Mouse (Mus musculus) CH12.LX (cell line): ENCODE measurements around the gene Slc15a4. TPM values are rescaled to one million over a fixed set of nuclear protein-coding genes. Genes with fewer than 3 reads are reported as not detected.

Experiments
- DNase-seq: peaks from one replicate; pipeline ENCODE4 v3.0.0-alpha.2; 2013; ENCODE audit errors: extremely low read depth
- H3K27ac ChIP-seq: 2 replicates; pipeline ENCODE4 v1.5.1; 2012; ENCODE audit warnings: low read depth, mild to moderate bottlenecking, control low read depth, moderate library complexity; ENCODE audit not compliant: insufficient read depth
- H3K27me3 ChIP-seq: replicated peaks from 2 replicates; pipeline ENCODE3; 2012; ENCODE audit warnings: inconsistent platforms
- H3K36me3 ChIP-seq, 2 experiments: replicated peaks in 1 of 2; 2 replicates each; pipeline versions ENCODE3 to v1.6.1; 2012; ENCODE audit warnings: inconsistent platforms in 1 of 2, low read length in 1 of 2, mild to moderate bottlenecking in 1 of 2, mixed read lengths in 1 of 2, moderate library complexity in 1 of 2; ENCODE audit not compliant: control insufficient read depth in 1 of 2, insufficient read depth in 1 of 2
- H3K4me1 ChIP-seq, 2 experiments: 2 replicates each; pipeline ENCODE4 v1.6.1; 2012; ENCODE audit warnings: inconsistent platforms in 1 of 2, moderate library complexity in 1 of 2; ENCODE audit not compliant: insufficient read depth in 2 of 2, control insufficient read depth in 1 of 2
- H3K4me2 ChIP-seq: 2 replicates; pipeline ENCODE4 v1.6.1; 2012; ENCODE audit warnings: low read depth, mild to moderate bottlenecking, control low read depth; ENCODE audit not compliant: poor library complexity, insufficient read depth, severe bottlenecking
- H3K4me3 ChIP-seq, 3 experiments: fragments of 150-350 bp in 1 of 3; sonication (generic) in 1 of 3; replicated peaks in 1 of 3; 2 replicates each; pipeline versions ENCODE3 to v1.5.1; 2011 to 2012; ENCODE audit warnings: low read depth in 2 of 3, low read length in 2 of 3, mild to moderate bottlenecking in 2 of 3, moderate library complexity in 2 of 3, control low read depth in 1 of 3, improper control_type of control experiment in 1 of 3, inconsistent platforms in 1 of 3, mixed read lengths in 1 of 3; ENCODE audit not compliant: poor library complexity in 1 of 3
- H3K79me2 ChIP-seq: replicated peaks from 2 replicates; pipeline ENCODE4 v1.6.1; 2012; ENCODE audit warnings: mild to moderate bottlenecking, moderate library complexity; ENCODE audit not compliant: control insufficient read depth, poor library complexity, insufficient read depth, severe bottlenecking; ENCODE audit errors: extremely low read depth
- H3K9ac ChIP-seq: 2 replicates; pipeline ENCODE4 v1.6.1; 2012; ENCODE audit warnings: low read depth, mild to moderate bottlenecking, control low read depth, moderate library complexity; ENCODE audit not compliant: insufficient read depth
- H3K9me3 ChIP-seq: replicated peaks from 2 replicates; pipeline ENCODE3; 2012; ENCODE audit warnings: low read length, inconsistent platforms, mixed read lengths
- CHD1 ChIP-seq: IDR thresholded peaks from 2 replicates; pipeline ENCODE4 v1.6.1; 2012; ENCODE audit warnings: low read depth, low read length, improper control_type of control experiment, inconsistent platforms
- E2F4 ChIP-seq: IDR thresholded peaks from 2 replicates; pipeline ENCODE4 v1.6.1; 2011; ENCODE audit warnings: low read depth, low read length, improper control_type of control experiment; ENCODE audit not compliant: insufficient replicate concordance
- ELF1 ChIP-seq: IDR thresholded peaks from 2 replicates; pipeline ENCODE4 v1.6.1; 2014; ENCODE audit warnings: low read depth, mild to moderate bottlenecking, inconsistent platforms, low read length, improper control_type of control experiment
- EP300 ChIP-seq: IDR thresholded peaks from 2 replicates; pipeline ENCODE4 v1.6.1; 2011; ENCODE audit warnings: low read length, improper control_type of control experiment
- ETS1 ChIP-seq: conservative IDR thresholded peaks from 2 replicates; pipeline ENCODE4 v1.6.1; 2012; ENCODE audit warnings: low read depth, mild to moderate bottlenecking, inconsistent platforms, low read length, improper control_type of control experiment, moderate library complexity
- HCFC1 ChIP-seq: IDR thresholded peaks from 2 replicates; pipeline ENCODE4 v1.6.1; 2012; ENCODE audit warnings: low read depth, mild to moderate bottlenecking, inconsistent platforms, low read length, improper control_type of control experiment
- JUN ChIP-seq: IDR thresholded peaks from 2 replicates; pipeline ENCODE4 v1.6.1; 2011; ENCODE audit warnings: low read depth, mild to moderate bottlenecking, low read length, improper control_type of control experiment, moderate library complexity; ENCODE audit not compliant: insufficient read depth
- KAT2A ChIP-seq: IDR thresholded peaks from 2 replicates; pipeline ENCODE4 v1.6.1; 2012; ENCODE audit warnings: low read length, improper control_type of control experiment, inconsistent platforms; ENCODE audit not compliant: insufficient replicate concordance
- MAZ ChIP-seq: IDR thresholded peaks from 2 replicates; pipeline ENCODE4 v1.6.1; 2012; ENCODE audit warnings: low read depth, mild to moderate bottlenecking, inconsistent platforms, low read length, improper control_type of control experiment, moderate library complexity
- NRF1 ChIP-seq: IDR thresholded peaks from 2 replicates; pipeline ENCODE4 v1.6.1; 2014; ENCODE audit warnings: low read depth, mild to moderate bottlenecking, inconsistent platforms, low read length, improper control_type of control experiment, moderate library complexity
- SIN3A ChIP-seq: IDR thresholded peaks from 2 replicates; pipeline ENCODE4 v1.6.1; 2012; ENCODE audit warnings: low read length, improper control_type of control experiment, inconsistent platforms
- TBP ChIP-seq: conservative IDR thresholded peaks from 2 replicates; pipeline ENCODE4 v1.6.1; 2011; ENCODE audit warnings: low read depth, low read length, improper control_type of control experiment
- TCF12 ChIP-seq: IDR thresholded peaks from 2 replicates; pipeline ENCODE4 v1.6.1; 2014; ENCODE audit warnings: low read depth, mild to moderate bottlenecking, inconsistent platforms, low read length, improper control_type of control experiment
- USF2 ChIP-seq: conservative IDR thresholded peaks from 2 replicates; pipeline ENCODE4 v1.6.1; 2011; ENCODE audit warnings: low read depth, low read length, improper control_type of control experiment
- ZKSCAN1 ChIP-seq: IDR thresholded peaks from 2 replicates; pipeline ENCODE4 v1.6.1; 2012; ENCODE audit warnings: low read depth, inconsistent platforms, low read length, improper control_type of control experiment, borderline replicate concordance
- ZNF384 ChIP-seq: IDR thresholded peaks from 2 replicates; pipeline ENCODE4 v1.6.1; 2012; ENCODE audit warnings: low read depth, low read length, improper control_type of control experiment, inconsistent platforms
- dilution Hi-C: fragments of 300-500 bp; cut with MboI; formaldehyde crosslinking; loops from 2 replicates; pipeline ENCODE4 v1.14.3; 2020; ENCODE audit warnings: low sequenced_read_pairs; ENCODE audit not compliant: extremely low pct_unique_long_range_greater_than_20kb, extremely low pct_ligation_motif_present
- in situ Hi-C: fragments of 300-500 bp; cut with MboI; formaldehyde crosslinking; loops from 3 replicates; pipeline ENCODE4 v1.14.3; 2019; ENCODE audit warnings: low sequenced_read_pairs, low pct_ligation_motif_present, low pct_unique_long_range_greater_than_20kb, mixed read lengths
- polyA plus RNA-seq: library from polyadenylated mRNA; unstranded; fragments of >175 nt; gene quantifications from 2 replicates; pipeline ENCODE4 v1.2.1, GENCODE M21; 2012; ENCODE audit warnings: low read depth; ENCODE audit not compliant: insufficient read length
- total RNA-seq, 2 experiments: library from RNA; depleted of rRNA; stranded (reverse); fragments of 300-350 nt in 1 of 2; fragments of >200 nt in 1 of 2; gene quantifications; 2 replicates each; pipeline ENCODE4 v1.2.3; 2012 to 2014

The Slc15a4 gene
- total RNA-seq (2012; rRNA removed) (25.8 and 31.0 TPM in 2 replicates), total RNA-seq (2014; rRNA removed) (23.4 and 25.7 TPM in 2 replicates), polyA plus RNA-seq (44.2 and 52.7 TPM in 2 replicates)

DNA sequence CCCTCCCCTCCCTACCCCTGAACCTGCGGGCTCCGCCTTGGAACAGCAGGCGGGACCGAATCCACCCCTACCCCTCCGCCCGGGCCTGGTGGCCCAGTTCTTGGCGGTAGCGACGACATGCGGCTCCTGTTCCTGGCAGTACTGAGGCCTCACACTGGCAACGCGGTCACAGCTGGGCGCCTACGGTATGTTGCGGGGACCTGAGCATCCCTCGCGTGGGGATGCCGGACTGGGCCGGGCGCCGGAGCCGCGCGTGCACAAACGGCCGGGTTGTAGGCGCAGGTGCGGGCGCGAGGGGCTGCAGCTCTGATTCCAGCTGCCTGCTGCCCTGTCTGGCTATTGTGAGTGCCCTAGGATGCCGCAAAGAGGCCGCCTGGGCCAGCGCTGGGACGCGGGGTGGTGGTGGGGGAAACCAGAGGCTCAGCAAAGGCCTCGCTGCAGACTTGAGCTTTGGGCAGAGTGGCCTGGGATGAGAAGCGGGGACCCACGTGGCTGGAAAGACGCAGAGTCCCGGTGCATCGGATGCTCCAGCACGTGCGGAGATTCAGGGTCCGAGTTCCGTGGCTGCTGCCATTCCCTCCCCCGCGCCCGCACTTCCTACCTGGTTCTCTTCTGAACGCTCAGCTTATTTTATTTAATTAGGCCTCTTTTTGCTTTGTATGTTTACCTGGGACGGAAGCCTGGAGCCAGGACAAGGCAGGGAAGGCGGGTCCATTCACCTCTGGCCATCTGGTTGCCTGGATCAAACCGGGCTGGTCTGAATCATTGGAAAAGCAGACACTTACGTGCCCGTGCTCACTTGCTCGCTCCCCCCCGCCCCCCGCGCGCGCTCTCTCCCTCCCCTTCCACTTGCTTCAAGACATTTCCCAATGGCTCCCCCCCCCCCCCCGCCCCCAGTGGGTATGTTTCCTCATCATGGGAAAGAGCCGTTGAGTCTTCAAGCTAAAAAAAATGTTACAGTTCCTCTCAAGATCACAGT is at the start of gene Slc15a4, which contains the start of gene Glt1d1:
TSS of gene Slc15a4 (minus strand) at position 731 of the 979 bp plus-strand sequence.
TSS of gene Glt1d1 (plus strand) at position 96 of the 979 bp plus-strand sequence.
- in situ Hi-C loops, result no loop called here
- H3K4me1 ChIP-seq, result no peaks in the 10 kb centered on the region
- H3K79me2 ChIP-seq, result no peaks in the 10 kb centered on the region
- H3K27me3 ChIP-seq, result no peaks in the 10 kb centered on the region
- no peak within 1 kb of the TSS for H3K9ac ChIP-seq
- no peak within 1 kb of the TSS for H3K27ac ChIP-seq
- H3K36me3 ChIP-seq, result no peaks in the 10 kb centered on the region
- TF ChIP-seq TBP, result no peak
- dilution Hi-C loops, result no loop called here
- no peak for DNase-seq
- H3K4me2 ChIP-seq, result no peak within 1 kb of the TSS
- peaks cover 5% of the 10 kb centered on the region for H3K9me3 ChIP-seq
- H3K4me3 ChIP-seq, result peak within 1 kb of the TSS in 1 of 3 experiments; percentile 16

- no peak overlapping the region for H3K4me3 ChIP-seq
- no peak overlapping the region for H3K27ac ChIP-seq
- peak; percentile 2 for DNase-seq
- no peaks in the 10 kb centered on the region for H3K36me3 ChIP-seq
- no peaks in the 10 kb centered on the region for H3K4me1 ChIP-seq
- H3K4me2 ChIP-seq, result no peak overlapping the region
- in situ Hi-C loops (no loop called here), dilution Hi-C loops (no loop called here)
- no peak overlapping the region for H3K9ac ChIP-seq
- H3K27me3 ChIP-seq, result no peaks in the 10 kb centered on the region
- no peak for TF ChIP-seq ZNF384
- no peak for TF ChIP-seq SIN3A
- TF ChIP-seq TCF12, result no peak
- TF ChIP-seq EP300, result no peak
- no peak for TF ChIP-seq ZKSCAN1
- TF ChIP-seq ETS1, result no peak
- TF ChIP-seq HCFC1, result no peak
- no peak for TF ChIP-seq USF2
- no peaks in the 10 kb centered on the region for H3K79me2 ChIP-seq
- peaks cover 57% of the 10 kb centered on the region for H3K9me3 ChIP-seq
Measured at GRCm38 (mm10) chr5:127678501-127678900, 45.8 kb upstream of the Slc15a4 start.

- no peaks in the 10 kb centered on the region for H3K36me3 ChIP-seq
- no peaks in the 10 kb centered on the region for H3K4me1 ChIP-seq
- no peak overlapping the region for H3K9ac ChIP-seq
- TF ChIP-seq ZKSCAN1 (no peak), KAT2A (no peak), ETS1 (no peak), CHD1 (no peak), MAZ (no peak), JUN (no peak), NRF1 (no peak), ZNF384 (no peak), SIN3A (no peak), ELF1 (no peak), EP300 (no peak), E2F4 (no peak)
- TF ChIP-seq, all 38 proteins: peak for 0
- DNase-seq, result no peak
- dilution Hi-C loops (no loop called here), in situ Hi-C loops (no loop called here)
- H3K27me3 ChIP-seq, result no peaks in the 10 kb centered on the region
- no peak overlapping the region for H3K27ac ChIP-seq
- peaks cover 58% of the 10 kb centered on the region for H3K9me3 ChIP-seq
- H3K79me2 ChIP-seq, result no peaks in the 10 kb centered on the region
- no peak overlapping the region for H3K4me2 ChIP-seq
- no peak overlapping the region for H3K4me3 ChIP-seq
Measured at GRCm38 (mm10) chr5:127677561-127677960, 44.9 kb upstream of the Slc15a4 start.
